Mouse (Mus musculus): ENCODE results near the gene Gm3159. TPM values are rescaled to one million over a fixed set of nuclear protein-coding genes. Genes with fewer than 3 reads are reported as not detected.
"Not testable (repeated sequence)": the region's sequence is repeated elsewhere in the genome, so short reads cannot be mapped to it uniquely, and the experiment has no call there.

Gm3159 gene
- total and polyA plus RNA-seq, 2 experiments from 2014 or later = not detected

GRCm38 (mm10) chr14:4401245-4401644 lies 3.9 kb downstream of the Gm3159 start:
- not testable (repeated sequence) for H3K9ac ChIP-seq (replicated peaks; ENCODE audit: low read depth, low read length); DNase-seq (ENCODE audit: low spot score); H3K36me3 ChIP-seq (replicated peaks; ENCODE audit: control insufficient read depth, insufficient read depth, low read length); H3K27me3 ChIP-seq (ENCODE audit: control insufficient read depth, insufficient read depth, low read length); H3K4me3 ChIP-seq (ENCODE audit: low read depth, low read length); H3K4me2 ChIP-seq (ENCODE audit: low read depth, low read length); H3K4me1 ChIP-seq (ENCODE audit: control insufficient read depth, insufficient read depth); H3K27ac ChIP-seq (ENCODE audit: low read depth); ATAC-seq (ENCODE audit: insufficient read depth, low read depth); H3K9me3 ChIP-seq (replicated peaks; ENCODE audit: control insufficient read depth, low read length)
- 59% methylated on average over 5 of the region's 5 CpGs for WGBS

GRCm38 (mm10) chr14:4403840-4404239 lies 6.5 kb downstream of the Gm3159 start:
- not testable (repeated sequence) for DNase-seq (ENCODE audit: low spot score); H3K4me3 ChIP-seq (ENCODE audit: low read depth, low read length); H3K27ac ChIP-seq (ENCODE audit: low read depth); H3K36me3 ChIP-seq (replicated peaks; ENCODE audit: control insufficient read depth, insufficient read depth, low read length); H3K4me1 ChIP-seq (ENCODE audit: control insufficient read depth, insufficient read depth); ATAC-seq (ENCODE audit: insufficient read depth, low read depth); H3K4me2 ChIP-seq (ENCODE audit: low read depth, low read length); H3K27me3 ChIP-seq (ENCODE audit: control insufficient read depth, insufficient read depth, low read length); H3K9me3 ChIP-seq (replicated peaks; ENCODE audit: control insufficient read depth, low read length); H3K9ac ChIP-seq (replicated peaks; ENCODE audit: low read depth, low read length)

GRCm38 (mm10) chr14:4409939-4410338 lies 12.6 kb downstream of the Gm3159 start:
- not testable (repeated sequence) for H3K36me3 ChIP-seq (replicated peaks; ENCODE audit: control insufficient read depth, insufficient read depth, low read length); H3K4me2 ChIP-seq (ENCODE audit: low read depth, low read length); H3K27me3 ChIP-seq (ENCODE audit: control insufficient read depth, insufficient read depth, low read length); H3K27ac ChIP-seq (ENCODE audit: low read depth); ATAC-seq (ENCODE audit: insufficient read depth, low read depth); H3K9me3 ChIP-seq (replicated peaks; ENCODE audit: control insufficient read depth, low read length); DNase-seq (ENCODE audit: low spot score); H3K4me3 ChIP-seq (ENCODE audit: low read depth, low read length); H3K4me1 ChIP-seq (ENCODE audit: control insufficient read depth, insufficient read depth); H3K9ac ChIP-seq (replicated peaks; ENCODE audit: low read depth, low read length)
- WGBS = 25% methylated on average over 1 of the region's 1 CpGs

GRCm38 (mm10) chr14:4414965-4415835 lies 17.9 kb downstream of the Gm3159 start, which contains the start of gene Gm3164:
TSS of gene Gm3164 (plus strand) at chr14:4415448.
- not testable (repeated sequence) for H3K36me3 ChIP-seq (replicated peaks; ENCODE audit: control insufficient read depth, insufficient read depth, low read length); H3K4me1 ChIP-seq (ENCODE audit: control insufficient read depth, insufficient read depth); H3K27ac ChIP-seq (ENCODE audit: low read depth); ATAC-seq (ENCODE audit: insufficient read depth, low read depth); H3K27me3 ChIP-seq (ENCODE audit: control insufficient read depth, insufficient read depth, low read length); H3K9me3 ChIP-seq (replicated peaks; ENCODE audit: control insufficient read depth, low read length); H3K9ac ChIP-seq (replicated peaks; ENCODE audit: low read depth, low read length); DNase-seq (ENCODE audit: low spot score)
- WGBS = 2% methylated on average over 20 of the region's 59 CpGs
- Histone ChIP-seq H3K4me3 (ENCODE audit: low read depth, low read length) (peak within 1 kb of the TSS; percentile 13; the same call in 1 of the 2 replicates), H3K4me2 (ENCODE audit: low read depth, low read length) (peak within 1 kb of the TSS; percentile 42; the same call in 1 of the 2 replicates)

- H3K9me3 ChIP-seq (replicated peaks; ENCODE audit: control insufficient read depth, low read length); ATAC-seq (ENCODE audit: insufficient read depth, low read depth); H3K9ac ChIP-seq (replicated peaks; ENCODE audit: low read depth, low read length); H3K27me3 ChIP-seq (ENCODE audit: control insufficient read depth, insufficient read depth, low read length); H3K4me1 ChIP-seq (ENCODE audit: control insufficient read depth, insufficient read depth); DNase-seq (ENCODE audit: low spot score); H3K27ac ChIP-seq (ENCODE audit: low read depth); H3K4me2 ChIP-seq (ENCODE audit: low read depth, low read length); H3K36me3 ChIP-seq (replicated peaks; ENCODE audit: control insufficient read depth, insufficient read depth, low read length); H3K4me3 ChIP-seq (ENCODE audit: low read depth, low read length): not testable (repeated sequence)
Measured at GRCm38 (mm10) chr14:4430692-4431091, 33.4 kb downstream of the Gm3159 start, which contains the start of gene Gm3173. TSS of gene Gm3173 (plus strand) at chr14:4430992.

Other genes with a start within 250 kb of the Gm3159 start
- gene Gm3127, start 232.5 kb upstream of the Gm3159 start, total RNA-seq (2014; rRNA removed; ENCODE audit: low replicate concordance) = not detected in 2 replicates
- not detected in 2 replicates for gene Gm3127, start 232.5 kb upstream of the Gm3159 start, polyA plus RNA-seq (2015; fragmentation: Nextera tagmentation; extraction: Ambion mirVana)
- not detected in 2 replicates for gene Gm2974, start 214.9 kb upstream of the Gm3159 start, total RNA-seq (2014; rRNA removed; ENCODE audit: low replicate concordance)
- not detected in 2 replicates for gene Gm2974, start 214.9 kb upstream of the Gm3159 start, polyA plus RNA-seq (2015; fragmentation: Nextera tagmentation; extraction: Ambion mirVana)
- not detected in 2 replicates for gene Gm3138, start 147.9 kb upstream of the Gm3159 start, total RNA-seq (2014; rRNA removed; ENCODE audit: low replicate concordance)
- gene Gm3138, start 147.9 kb upstream of the Gm3159 start, polyA plus RNA-seq (2015; fragmentation: Nextera tagmentation; extraction: Ambion mirVana) = not detected in 2 replicates
- gene Gm3149, start 80.2 kb upstream of the Gm3159 start, total RNA-seq (2014; rRNA removed; ENCODE audit: low replicate concordance) = not detected in 2 replicates
- gene Gm3149, start 80.2 kb upstream of the Gm3159 start, polyA plus RNA-seq (2015; fragmentation: Nextera tagmentation; extraction: Ambion mirVana) = not detected in 2 replicates
- gene 2610042L04Rik, start 62.8 kb upstream of the Gm3159 start, total RNA-seq (2014; rRNA removed; ENCODE audit: low replicate concordance) = not detected in 2 replicates
- gene 2610042L04Rik, start 62.8 kb upstream of the Gm3159 start, polyA plus RNA-seq (2015; fragmentation: Nextera tagmentation; extraction: Ambion mirVana) = 0.07 TPM in 1 of 2 replicates, not detected in the other
- not detected in 2 replicates for gene Gm3164, start 17.9 kb downstream of the Gm3159 start, total RNA-seq (2014; rRNA removed; ENCODE audit: low replicate concordance)
- not detected in 2 replicates for gene Gm3164, start 17.9 kb downstream of the Gm3159 start, polyA plus RNA-seq (2015; fragmentation: Nextera tagmentation; extraction: Ambion mirVana)
- not detected in 2 replicates for gene Gm3173, start 33.5 kb downstream of the Gm3159 start, total RNA-seq (2014; rRNA removed; ENCODE audit: low replicate concordance)
- not detected in 2 replicates for gene Gm3173, start 33.5 kb downstream of the Gm3159 start, polyA plus RNA-seq (2015; fragmentation: Nextera tagmentation; extraction: Ambion mirVana)
- gene Gm3182, start 84.2 kb downstream of the Gm3159 start, total RNA-seq (2014; rRNA removed; ENCODE audit: low replicate concordance) = not detected in 2 replicates
- not detected in 2 replicates for gene Gm3182, start 84.2 kb downstream of the Gm3159 start, polyA plus RNA-seq (2015; fragmentation: Nextera tagmentation; extraction: Ambion mirVana)
- not detected in 2 replicates for gene Gm3047, start 157.9 kb downstream of the Gm3159 start, total RNA-seq (2014; rRNA removed; ENCODE audit: low replicate concordance)
- not detected in 2 replicates for gene Gm3047, start 157.9 kb downstream of the Gm3159 start, polyA plus RNA-seq (2015; fragmentation: Nextera tagmentation; extraction: Ambion mirVana)
- not detected in 2 replicates for gene Gm8159, start 234.8 kb downstream of the Gm3159 start, total RNA-seq (2014; rRNA removed; ENCODE audit: low replicate concordance)
- not detected in 2 replicates for gene Gm8159, start 234.8 kb downstream of the Gm3159 start, polyA plus RNA-seq (2015; fragmentation: Nextera tagmentation; extraction: Ambion mirVana)

Measured in heart, postnatal 0 days (tissue).